Mouse (Mus musculus): ENCODE measurements around the gene Fbxw24. TPM values are rescaled to one million over a fixed set of nuclear protein-coding genes. Genes with fewer than 3 reads are reported as not detected.
"Not testable (repeated sequence)": the region's sequence is repeated elsewhere in the genome, so short reads cannot be mapped to it uniquely, and the experiment has no call there.

The Fbxw24 gene
- polyA plus RNA-seq (2015; fragmentation: Nextera tagmentation; extraction: Ambion mirVana): 0.10 TPM in 1 of 2 replicates, not detected in the other

DNA sequence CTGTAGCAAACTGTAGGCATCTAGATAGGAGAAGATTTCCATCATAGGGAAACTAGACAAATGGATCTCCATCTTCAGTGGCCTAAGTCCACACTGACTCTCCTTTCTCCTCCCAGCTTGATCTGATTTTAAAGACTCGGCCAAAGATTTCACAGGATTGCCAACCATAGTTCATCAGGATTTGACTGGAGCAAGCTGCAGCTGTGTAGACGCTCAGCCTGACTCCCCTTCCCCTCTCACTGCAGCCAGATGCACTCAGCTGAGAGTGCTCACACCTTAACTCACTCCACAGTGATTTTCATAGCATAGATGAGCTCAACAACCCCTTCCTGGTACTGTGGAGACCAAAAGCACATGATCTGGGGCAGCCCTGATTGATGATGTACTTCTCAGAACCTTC is at the start of gene Fbxw24:
Gene Fbxw24, minus strand, starts transcription at position 101 of the 400 bp plus-strand sequence.
- H3K9ac ChIP-seq; H3K9me3 ChIP-seq; H3K4me1 ChIP-seq; H3K27me3 ChIP-seq; ATAC-seq (ENCODE audit: borderline replicate concordance, extremely low read depth, low FRiP score, low TSS enrichment); H3K4me3 ChIP-seq; H3K4me2 ChIP-seq; H3K27ac ChIP-seq; H3K36me3 ChIP-seq: not testable (repeated sequence)
- 78% methylated on average over 2 of the region's 2 CpGs for WGBS

DNA sequence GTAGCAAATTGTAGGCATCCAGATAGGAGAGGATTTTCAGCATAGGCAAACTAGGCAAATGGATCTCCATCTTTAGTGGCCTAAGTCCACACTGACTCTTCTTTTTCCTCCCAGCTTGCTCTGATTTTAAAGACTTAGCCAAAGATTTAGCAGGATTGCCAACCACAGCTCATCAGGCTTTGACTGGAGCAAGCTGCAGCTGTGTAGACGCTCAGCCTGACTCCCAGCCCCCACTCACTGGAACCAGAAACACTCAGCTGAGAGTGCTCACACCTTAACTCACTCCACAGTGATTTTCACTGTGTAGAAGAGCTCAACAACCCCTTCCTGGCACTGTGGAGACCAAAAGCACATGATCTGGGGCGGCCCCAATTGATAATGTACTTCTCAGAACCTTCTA is 38.7 kb upstream of the Fbxw24 start, which contains the start of gene Fbxw25:
Gene Fbxw25, minus strand, starts transcription at position 101 of the 400 bp plus-strand sequence.
- not testable (repeated sequence) for H3K9me3 ChIP-seq; ATAC-seq (ENCODE audit: borderline replicate concordance, extremely low read depth, low FRiP score, low TSS enrichment); H3K4me2 ChIP-seq; H3K36me3 ChIP-seq; H3K4me1 ChIP-seq; H3K4me3 ChIP-seq; H3K27me3 ChIP-seq; H3K9ac ChIP-seq; H3K27ac ChIP-seq
- WGBS: 44% methylated on average over 2 of the region's 2 CpGs

DNA sequence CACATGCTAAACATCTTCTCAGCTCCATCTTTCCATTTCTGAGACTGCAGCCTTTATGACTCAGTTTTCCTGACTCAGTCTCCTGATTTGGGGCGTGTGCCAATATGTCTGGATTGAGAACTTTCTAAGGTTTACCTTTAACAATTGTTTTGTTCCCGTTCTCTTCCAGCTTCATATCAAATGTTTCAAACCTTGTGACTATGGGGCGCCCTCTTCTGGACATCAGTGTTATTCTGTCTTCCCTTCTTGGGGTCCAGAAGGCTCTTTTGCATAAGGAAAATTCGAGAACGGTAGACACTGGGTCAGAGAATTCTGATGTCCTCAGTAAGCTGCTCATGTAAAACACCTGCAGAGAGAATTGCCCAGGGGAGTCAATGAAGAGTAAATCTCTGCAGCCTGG is 19.0 kb downstream of the Fbxw24 start:
- not testable (repeated sequence) for H3K36me3 ChIP-seq; ATAC-seq (ENCODE audit: borderline replicate concordance, extremely low read depth, low FRiP score, low TSS enrichment); H3K9ac ChIP-seq; H3K4me3 ChIP-seq; H3K4me2 ChIP-seq; H3K27me3 ChIP-seq; H3K27ac ChIP-seq; H3K9me3 ChIP-seq; H3K4me1 ChIP-seq
- 31% methylated on average over 5 of the region's 5 CpGs for WGBS

DNA sequence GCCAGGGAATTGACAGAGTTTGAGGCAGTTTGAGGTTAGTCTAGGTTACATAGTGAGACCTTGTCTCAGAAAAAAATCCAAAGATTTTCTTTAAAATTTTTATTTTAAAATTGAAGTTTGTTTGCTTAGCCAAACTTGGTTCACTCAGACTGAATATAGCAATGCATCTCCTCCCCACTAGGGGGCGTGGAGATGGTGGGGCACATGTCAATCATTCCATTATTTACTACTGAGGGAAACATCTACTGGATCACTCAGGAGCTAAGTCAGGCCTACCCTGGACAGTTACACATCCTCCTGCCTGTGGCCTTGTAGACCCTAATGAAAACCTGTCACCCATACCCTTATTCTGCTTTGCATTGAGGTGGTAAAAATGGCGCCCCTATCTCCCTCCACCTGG is 23.7 kb downstream of the Fbxw24 start:
- not testable (repeated sequence) for H3K4me2 ChIP-seq; ATAC-seq (ENCODE audit: borderline replicate concordance, extremely low read depth, low FRiP score, low TSS enrichment); H3K4me3 ChIP-seq; H3K4me1 ChIP-seq; H3K27me3 ChIP-seq; H3K9me3 ChIP-seq; H3K9ac ChIP-seq; H3K27ac ChIP-seq; H3K36me3 ChIP-seq
- WGBS: 46% methylated on average over 2 of the region's 2 CpGs

DNA sequence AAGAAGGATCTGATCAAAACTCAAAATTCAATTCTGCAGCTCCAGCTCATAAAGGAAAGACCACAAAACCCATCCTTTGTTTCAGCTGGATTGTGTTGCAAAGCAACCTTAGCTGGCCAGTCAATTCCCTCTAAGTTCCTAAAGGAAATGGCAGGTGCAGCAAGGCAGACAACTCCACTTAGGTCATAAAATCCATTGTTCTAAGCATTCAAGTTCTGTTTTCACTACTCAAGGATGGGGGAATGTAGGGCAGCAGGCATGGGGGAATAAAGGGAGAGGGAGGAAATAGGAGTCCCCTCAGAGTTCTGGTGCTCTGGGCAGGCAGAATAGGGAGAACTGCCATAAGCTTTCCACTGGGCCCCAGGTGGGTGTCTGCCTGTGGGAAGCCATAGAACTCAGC is 28.6 kb downstream of the Fbxw24 start:
- H3K9me3 ChIP-seq: no peaks in the 10 kb centered on the region
- no peak for ATAC-seq (ENCODE audit: borderline replicate concordance, extremely low read depth, low FRiP score, low TSS enrichment)
- H3K36me3 ChIP-seq: no peaks in the 10 kb centered on the region
- H3K4me3 ChIP-seq: no peak overlapping the region
- no peak overlapping the region for H3K9ac ChIP-seq
- H3K27me3 ChIP-seq: no peaks in the 10 kb centered on the region
- no peak overlapping the region for H3K27ac ChIP-seq
- no peaks in the 10 kb centered on the region for H3K4me1 ChIP-seq
- no peak overlapping the region for H3K4me2 ChIP-seq

DNA sequence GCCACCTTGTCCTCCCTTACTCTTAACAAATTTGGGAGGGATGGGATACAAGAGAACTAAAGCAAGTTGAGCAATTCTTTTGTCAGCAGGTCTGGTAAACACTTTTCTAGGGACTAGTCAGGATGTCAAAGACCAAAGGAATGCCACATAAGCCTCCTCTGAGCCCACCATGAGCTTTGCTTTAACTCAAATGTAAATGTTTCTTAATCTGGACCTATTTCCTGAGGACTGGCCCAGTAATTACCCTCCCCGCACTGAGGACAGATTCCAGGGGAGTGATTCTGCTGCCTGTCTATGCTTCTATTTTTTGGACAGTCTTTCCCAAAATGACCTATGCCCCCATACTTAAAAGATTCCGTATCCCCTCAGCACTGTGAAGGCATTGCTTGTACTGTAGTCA is 31.0 kb downstream of the Fbxw24 start:
- Histone ChIP-seq H3K4me2 (no peak overlapping the region), H3K4me1 (no peaks in the 10 kb centered on the region), H3K36me3 (no peaks in the 10 kb centered on the region), H3K9me3 (no peaks in the 10 kb centered on the region), H3K27me3 (no peaks in the 10 kb centered on the region), H3K9ac (no peak overlapping the region), H3K4me3 (no peak overlapping the region), H3K27ac (no peak overlapping the region)
- no peak for ATAC-seq (ENCODE audit: borderline replicate concordance, extremely low read depth, low FRiP score, low TSS enrichment)
- WGBS: 64% methylated on average over 2 of the region's 2 CpGs

DNA sequence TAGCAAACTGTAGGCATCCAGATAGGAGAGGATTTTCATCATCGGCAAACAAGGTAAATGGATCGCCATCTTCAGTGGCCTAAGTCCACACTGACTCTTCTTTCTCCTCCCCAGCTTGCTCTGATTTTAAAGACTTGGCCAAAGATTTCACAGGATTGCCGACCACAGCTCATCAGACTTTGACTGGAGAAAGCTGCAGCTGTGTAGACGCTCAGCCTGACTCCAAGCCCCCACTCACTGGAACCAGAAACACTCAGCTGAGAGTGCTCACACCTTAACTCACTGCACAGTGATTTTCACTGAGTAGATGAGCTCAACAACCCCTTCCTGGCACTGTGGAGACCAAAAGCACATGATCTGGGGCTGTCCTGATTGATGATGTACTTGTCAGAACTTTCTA is 57.7 kb downstream of the Fbxw24 start, which contains the start of gene Fbxw15:
Gene Fbxw15, minus strand, starts transcription at position 101 of the 400 bp plus-strand sequence.
- not testable (repeated sequence) for H3K27me3 ChIP-seq; ATAC-seq (ENCODE audit: borderline replicate concordance, extremely low read depth, low FRiP score, low TSS enrichment); H3K9ac ChIP-seq; H3K9me3 ChIP-seq; H3K27ac ChIP-seq; H3K4me2 ChIP-seq; H3K4me3 ChIP-seq; H3K4me1 ChIP-seq; H3K36me3 ChIP-seq
- 70% methylated on average over 4 of the region's 4 CpGs for WGBS

DNA sequence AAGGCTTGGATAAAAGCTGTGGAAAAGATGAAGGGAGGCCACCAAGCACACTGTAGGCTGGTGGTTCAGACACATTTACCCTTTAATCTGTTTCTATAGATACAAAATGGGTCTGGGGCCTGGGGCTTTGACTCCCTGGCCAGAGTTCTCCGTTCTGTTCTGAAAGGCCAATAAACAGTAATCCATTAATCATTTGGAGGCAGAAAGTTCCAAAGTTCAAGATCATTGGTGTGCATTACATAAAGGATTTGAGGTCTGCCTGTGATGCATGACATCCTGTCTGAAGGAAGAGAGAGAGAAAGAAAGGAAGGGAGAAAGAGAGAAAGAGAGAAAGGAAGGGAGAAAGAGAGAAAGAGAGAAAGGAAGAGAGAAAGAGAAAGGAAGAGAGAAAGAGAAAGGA is 60.3 kb downstream of the Fbxw24 start:
- H3K9ac ChIP-seq: no peak overlapping the region
- no peak overlapping the region for H3K4me3 ChIP-seq
- H3K36me3 ChIP-seq: no peaks in the 10 kb centered on the region
- H3K9me3 ChIP-seq: no peaks in the 10 kb centered on the region
- no peaks in the 10 kb centered on the region for H3K27me3 ChIP-seq
- ATAC-seq (ENCODE audit: borderline replicate concordance, extremely low read depth, low FRiP score, low TSS enrichment): no peak
- H3K4me1 ChIP-seq: no peaks in the 10 kb centered on the region
- WGBS: 54% methylated on average over 1 of the region's 1 CpGs
- H3K27ac ChIP-seq: no peak overlapping the region
- H3K4me2 ChIP-seq: no peak overlapping the region

DNA sequence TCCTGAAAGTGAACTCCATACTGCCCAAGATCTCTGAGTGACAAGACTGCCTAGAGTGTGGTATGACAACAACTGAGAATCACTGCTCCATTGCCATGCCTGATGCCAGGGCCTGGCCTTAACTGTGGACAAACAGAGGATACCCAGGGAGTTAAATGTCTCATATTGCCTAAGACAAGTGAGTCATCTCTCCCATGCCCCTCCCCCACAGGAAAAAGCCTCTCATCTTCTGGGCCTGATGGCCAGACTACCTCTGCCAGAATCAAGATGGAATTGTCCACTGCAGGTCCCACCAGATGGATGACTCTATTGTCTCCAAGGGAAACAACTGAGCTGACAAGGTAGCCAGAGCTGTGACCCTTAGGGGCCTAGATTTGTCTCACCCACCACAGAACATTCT is 63.8 kb downstream of the Fbxw24 start:
- not testable (repeated sequence) for H3K4me1 ChIP-seq; ATAC-seq (ENCODE audit: borderline replicate concordance, extremely low read depth, low FRiP score, low TSS enrichment); H3K4me3 ChIP-seq; H3K27ac ChIP-seq; H3K9me3 ChIP-seq; H3K27me3 ChIP-seq; H3K36me3 ChIP-seq; H3K9ac ChIP-seq; H3K4me2 ChIP-seq

DNA sequence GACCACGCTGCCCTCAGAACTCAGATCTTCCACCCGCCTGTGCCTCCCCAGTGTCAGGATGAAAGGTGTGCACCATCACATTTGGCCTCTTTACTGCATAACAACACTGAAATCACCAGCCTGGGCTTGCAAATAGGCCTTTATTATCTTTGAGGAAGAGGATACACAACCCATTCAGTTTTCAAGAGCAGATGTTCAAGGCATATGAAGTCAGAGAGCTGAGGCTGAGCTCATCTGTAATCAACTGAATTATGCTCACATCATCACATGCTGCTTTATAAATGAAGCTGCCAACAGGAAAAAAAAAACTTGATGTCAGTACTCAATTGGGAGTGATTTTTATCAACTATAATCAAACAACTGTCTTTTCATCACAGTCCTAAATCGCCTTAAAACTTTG is 73.4 kb downstream of the Fbxw24 start:
- Histone ChIP-seq H3K9me3 (no peaks in the 10 kb centered on the region), H3K4me1 (no peaks in the 10 kb centered on the region), H3K36me3 (no peaks in the 10 kb centered on the region), H3K27me3 (no peaks in the 10 kb centered on the region), H3K4me3 (no peak overlapping the region), H3K27ac (no peak overlapping the region), H3K9ac (no peak overlapping the region), H3K4me2 (no peak overlapping the region)
- 70% methylated on average over 3 of the region's 3 CpGs for WGBS
- ATAC-seq (ENCODE audit: borderline replicate concordance, extremely low read depth, low FRiP score, low TSS enrichment): no peak

Other genes starting within 250 kb of the Fbxw24 start
- gene Fbxw22, start 221.8 kb downstream of the Fbxw24 start, polyA plus RNA-seq (2015; fragmentation: Nextera tagmentation; extraction: Ambion mirVana): not detected in 2 replicates
- not detected in 2 replicates for gene Fbxw16, start 176.9 kb downstream of the Fbxw24 start, polyA plus RNA-seq (2015; fragmentation: Nextera tagmentation; extraction: Ambion mirVana)
- not detected in 2 replicates for gene Fbxw19, start 130.2 kb downstream of the Fbxw24 start, polyA plus RNA-seq (2015; fragmentation: Nextera tagmentation; extraction: Ambion mirVana)
- gene Fbxw15, start 57.8 kb downstream of the Fbxw24 start, polyA plus RNA-seq (2015; fragmentation: Nextera tagmentation; extraction: Ambion mirVana): not detected in 2 replicates
- gene Fbxw25, start 38.6 kb upstream of the Fbxw24 start, polyA plus RNA-seq (2015; fragmentation: Nextera tagmentation; extraction: Ambion mirVana): not detected in 2 replicates
- gene Fbxw18, start 76.6 kb upstream of the Fbxw24 start, polyA plus RNA-seq (2015; fragmentation: Nextera tagmentation; extraction: Ambion mirVana): not detected in 2 replicates
- gene Fbxw26, start 120.0 kb upstream of the Fbxw24 start, polyA plus RNA-seq (2015; fragmentation: Nextera tagmentation; extraction: Ambion mirVana): not detected in 2 replicates
- not detected in 2 replicates for gene Fbxw27, start 164.6 kb upstream of the Fbxw24 start, polyA plus RNA-seq (2015; fragmentation: Nextera tagmentation; extraction: Ambion mirVana)
- not detected in 2 replicates for gene Spink8, start 186.2 kb upstream of the Fbxw24 start, polyA plus RNA-seq (2015; fragmentation: Nextera tagmentation; extraction: Ambion mirVana)
- gene Nme6, start 206.7 kb upstream of the Fbxw24 start, polyA plus RNA-seq (2015; fragmentation: Nextera tagmentation; extraction: Ambion mirVana): 52.9 and 58.0 TPM in 2 replicates
- gene Camp, start 223.6 kb upstream of the Fbxw24 start, polyA plus RNA-seq (2015; fragmentation: Nextera tagmentation; extraction: Ambion mirVana): 1.0 and 1.2 TPM in 2 replicates
- 27.2 and 30.4 TPM in 2 replicates for gene Cdc25a, start 249.5 kb upstream of the Fbxw24 start, polyA plus RNA-seq (2015; fragmentation: Nextera tagmentation; extraction: Ambion mirVana)

All from lung, embryonic 15.5 days (tissue).